Mouse (Mus musculus): ENCODE results near the gene Cacna1e.

GRCm38 (mm10) chr1:154830051-154830450 lies 54.2 kb downstream of the Cacna1e start:
- no peak for TF ChIP-seq E2F4 (IDR thresholded peaks at IDR 0.05; ENCODE audit: insufficient replicate concordance, low read depth, low read length)
- no peak for TF ChIP-seq ZNF384 (IDR thresholded peaks at IDR 0.05; ENCODE audit: low read depth, low read length)
- TF ChIP-seq MAX (IDR thresholded peaks at IDR 0.05; ENCODE audit: low read length), result no peak
